Mouse (Mus musculus): ENCODE measurements at regions not wholly inside any gene's neighbourhood (a gene's known extent, or its start where the extent isn't known, plus 50 kb on each side); places are given as distances from the start of the nearest gene placed in this dataset.

GRCm38 (mm10) chr13:36807961-36808360 lies 73.0 kb upstream of the Nrn1 start:
- DNase-seq (ENCODE audit: low read depth, low spot score) (no peak), ATAC-seq (no peak)
- H3K27me3 ChIP-seq: peaks cover 10% of the 10 kb centered on the region
- CTCF ChIA-PET: no interaction called here
- TF ChIP-seq CTCF (IDR thresholded peaks at IDR 0.05): no peak
- POLR2A ChIA-PET: no interaction called here
- in situ Hi-C loops (cut with MboI; ENCODE audit: low pct_unique_long_range_greater_than_20kb): no loop called here

GRCm38 (mm10) chr13:36789360-36789759 lies 54.4 kb upstream of the Nrn1 start:
- POLR2A ChIA-PET: no interaction called here
- CTCF ChIA-PET: no interaction called here
- in situ Hi-C loops (cut with MboI; ENCODE audit: low pct_unique_long_range_greater_than_20kb): loop anchor here (10.0 to 25.0 kb wide), 3 partner anchors 502 to 777 kb away; no protein-coding TSS in a partner anchor
- DNase-seq (ENCODE audit: low read depth, low spot score): no peak
- TF ChIP-seq CTCF (IDR thresholded peaks at IDR 0.05): peak; percentile 58
- ATAC-seq: no peak
- H3K27me3 ChIP-seq: no peaks in the 10 kb centered on the region

All from Patski (cell line).